Mouse (Mus musculus): Measurements from ENCODE around the gene Usp18. TPM values are rescaled to one million over a fixed set of nuclear protein-coding genes. Genes with fewer than 3 reads are reported as not detected.

Usp18 gene
- polyA plus RNA-seq, 1 experiment from 2014 or later: 1.2 TPM

GRCm38 (mm10) chr6:121220181-121220580 lies 25.5 kb upstream of the Usp18 start:
- Histone ChIP-seq H3K4me2 (ENCODE audit: low read depth) (no peak overlapping the region), H3K36me3 (ENCODE audit: control insufficient read depth, insufficient read depth, low read length) (no peaks in the 10 kb centered on the region), H3K4me3 (ENCODE audit: low read depth, low read length) (no peak overlapping the region), H3K27me3 (ENCODE audit: control insufficient read depth, insufficient read depth, low read length) (no peaks in the 10 kb centered on the region), H3K4me1 (ENCODE audit: control insufficient read depth, insufficient read depth, low read length) (no peaks in the 10 kb centered on the region), H3K27ac (ENCODE audit: low read depth, low read length) (no peak overlapping the region), H3K9me3 (ENCODE audit: control insufficient read depth, low read length) (no peaks in the 10 kb centered on the region), H3K9ac (ENCODE audit: low read length) (no peak overlapping the region)
- DNase-seq (ENCODE audit: low spot score) (no peak), ATAC-seq (ENCODE audit: insufficient read depth, low FRiP score, low TSS enrichment) (no peak)
- 91% methylated on average over 10 of the region's 10 CpGs for WGBS

GRCm38 (mm10) chr6:121221876-121222597 lies 23.7 kb upstream of the Usp18 start:
- WGBS: 85% methylated on average over 8 of the region's 8 CpGs
- no peaks in the 10 kb centered on the region for H3K4me1 ChIP-seq (ENCODE audit: control insufficient read depth, insufficient read depth, low read length)
- H3K9ac ChIP-seq (ENCODE audit: low read length): no peak overlapping the region
- no peaks in the 10 kb centered on the region for H3K27me3 ChIP-seq (ENCODE audit: control insufficient read depth, insufficient read depth, low read length)
- H3K27ac ChIP-seq (ENCODE audit: low read depth, low read length): no peak overlapping the region
- H3K4me3 ChIP-seq (ENCODE audit: low read depth, low read length): no peak overlapping the region
- DNase-seq (ENCODE audit: low spot score) (no peak), ATAC-seq (ENCODE audit: insufficient read depth, low FRiP score, low TSS enrichment) (no peak)
- H3K9me3 ChIP-seq (ENCODE audit: control insufficient read depth, low read length): no peaks in the 10 kb centered on the region
- H3K4me2 ChIP-seq (ENCODE audit: low read depth): no peak overlapping the region
- H3K36me3 ChIP-seq (ENCODE audit: control insufficient read depth, insufficient read depth, low read length): no peaks in the 10 kb centered on the region

- Histone ChIP-seq H3K4me1 (ENCODE audit: control insufficient read depth, insufficient read depth, low read length) (no peaks in the 10 kb centered on the region), H3K4me3 (ENCODE audit: low read depth, low read length) (no peak overlapping the region), H3K4me2 (ENCODE audit: low read depth) (no peak overlapping the region), H3K9ac (ENCODE audit: low read length) (no peak overlapping the region), H3K27me3 (ENCODE audit: control insufficient read depth, insufficient read depth, low read length) (no peaks in the 10 kb centered on the region), H3K9me3 (ENCODE audit: control insufficient read depth, low read length) (no peaks in the 10 kb centered on the region), H3K27ac (ENCODE audit: low read depth, low read length) (no peak overlapping the region), H3K36me3 (ENCODE audit: control insufficient read depth, insufficient read depth, low read length) (no peaks in the 10 kb centered on the region)
- ATAC-seq (ENCODE audit: insufficient read depth, low FRiP score, low TSS enrichment): no peak
- DNase-seq (ENCODE audit: low spot score): no peak
- 95% methylated on average over 14 of the region's 14 CpGs for WGBS
Measured at GRCm38 (mm10) chr6:121223001-121223400, 22.7 kb upstream of the Usp18 start.

- 75% methylated on average over 5 of the region's 5 CpGs for WGBS
- Histone ChIP-seq H3K4me1 (ENCODE audit: control insufficient read depth, insufficient read depth, low read length) (no peaks in the 10 kb centered on the region), H3K4me3 (ENCODE audit: low read depth, low read length) (no peak overlapping the region), H3K9ac (ENCODE audit: low read length) (no peak overlapping the region), H3K27ac (ENCODE audit: low read depth, low read length) (no peak overlapping the region), H3K4me2 (ENCODE audit: low read depth) (no peak overlapping the region), H3K36me3 (ENCODE audit: control insufficient read depth, insufficient read depth, low read length) (no peaks in the 10 kb centered on the region), H3K9me3 (ENCODE audit: control insufficient read depth, low read length) (no peaks in the 10 kb centered on the region), H3K27me3 (ENCODE audit: control insufficient read depth, insufficient read depth, low read length) (no peaks in the 10 kb centered on the region)
- DNase-seq (ENCODE audit: low spot score): no peak
- no peak for ATAC-seq (ENCODE audit: insufficient read depth, low FRiP score, low TSS enrichment)
Measured at GRCm38 (mm10) chr6:121224067-121224466, 21.6 kb upstream of the Usp18 start.

- Histone ChIP-seq H3K27me3 (ENCODE audit: control insufficient read depth, insufficient read depth, low read length) (no peaks in the 10 kb centered on the region), H3K4me1 (ENCODE audit: control insufficient read depth, insufficient read depth, low read length) (no peaks in the 10 kb centered on the region), H3K27ac (ENCODE audit: low read depth, low read length) (no peak overlapping the region), H3K9me3 (ENCODE audit: control insufficient read depth, low read length) (no peaks in the 10 kb centered on the region), H3K36me3 (ENCODE audit: control insufficient read depth, insufficient read depth, low read length) (no peaks in the 10 kb centered on the region), H3K4me2 (ENCODE audit: low read depth) (no peak overlapping the region), H3K9ac (ENCODE audit: low read length) (no peak overlapping the region), H3K4me3 (ENCODE audit: low read depth, low read length) (no peak overlapping the region)
- ATAC-seq (ENCODE audit: insufficient read depth, low FRiP score, low TSS enrichment) (no peak), DNase-seq (ENCODE audit: low spot score) (no peak)
- 16% methylated on average over 6 of the region's 6 CpGs for WGBS
Measured at GRCm38 (mm10) chr6:121224993-121225392, 20.7 kb upstream of the Usp18 start.

- Histone ChIP-seq H3K9me3 (ENCODE audit: control insufficient read depth, low read length) (no peaks in the 10 kb centered on the region), H3K36me3 (ENCODE audit: control insufficient read depth, insufficient read depth, low read length) (no peaks in the 10 kb centered on the region), H3K27ac (ENCODE audit: low read depth, low read length) (no peak overlapping the region), H3K4me2 (ENCODE audit: low read depth) (no peak overlapping the region), H3K4me1 (ENCODE audit: control insufficient read depth, insufficient read depth, low read length) (no peaks in the 10 kb centered on the region), H3K9ac (ENCODE audit: low read length) (no peak overlapping the region), H3K4me3 (ENCODE audit: low read depth, low read length) (no peak overlapping the region), H3K27me3 (ENCODE audit: control insufficient read depth, insufficient read depth, low read length) (no peaks in the 10 kb centered on the region)
- no peak for ATAC-seq (ENCODE audit: insufficient read depth, low FRiP score, low TSS enrichment)
- no peak for DNase-seq (ENCODE audit: low spot score)
- WGBS: 77% methylated on average over 4 of the region's 4 CpGs
Measured at GRCm38 (mm10) chr6:121226043-121226442, 19.7 kb upstream of the Usp18 start.

GRCm38 (mm10) chr6:121226744-121227143 lies 19.0 kb upstream of the Usp18 start:
- no peak overlapping the region for H3K9ac ChIP-seq (ENCODE audit: low read length)
- 86% methylated on average over 2 of the region's 2 CpGs for WGBS
- no peaks in the 10 kb centered on the region for H3K27me3 ChIP-seq (ENCODE audit: control insufficient read depth, insufficient read depth, low read length)
- no peak overlapping the region for H3K4me2 ChIP-seq (ENCODE audit: low read depth)
- DNase-seq (ENCODE audit: low spot score) (no peak), ATAC-seq (ENCODE audit: insufficient read depth, low FRiP score, low TSS enrichment) (no peak)
- no peaks in the 10 kb centered on the region for H3K36me3 ChIP-seq (ENCODE audit: control insufficient read depth, insufficient read depth, low read length)
- H3K9me3 ChIP-seq (ENCODE audit: control insufficient read depth, low read length): no peaks in the 10 kb centered on the region
- H3K27ac ChIP-seq (ENCODE audit: low read depth, low read length): no peak overlapping the region
- no peak overlapping the region for H3K4me3 ChIP-seq (ENCODE audit: low read depth, low read length)
- no peaks in the 10 kb centered on the region for H3K4me1 ChIP-seq (ENCODE audit: control insufficient read depth, insufficient read depth, low read length)

GRCm38 (mm10) chr6:121228421-121228820 lies 17.3 kb upstream of the Usp18 start:
- H3K9me3 ChIP-seq (ENCODE audit: control insufficient read depth, low read length): no peaks in the 10 kb centered on the region
- WGBS: 75% methylated on average over 8 of the region's 8 CpGs
- no peak for ATAC-seq (ENCODE audit: insufficient read depth, low FRiP score, low TSS enrichment)

GRCm38 (mm10) chr6:121232652-121233051 lies 13.1 kb upstream of the Usp18 start:
- no peaks in the 10 kb centered on the region for H3K9me3 ChIP-seq (ENCODE audit: control insufficient read depth, low read length)
- no peak overlapping the region for H3K27ac ChIP-seq (ENCODE audit: low read depth, low read length)
- DNase-seq (ENCODE audit: low spot score) (no peak), ATAC-seq (ENCODE audit: insufficient read depth, low FRiP score, low TSS enrichment) (no peak)
- no peaks in the 10 kb centered on the region for H3K27me3 ChIP-seq (ENCODE audit: control insufficient read depth, insufficient read depth, low read length)
- no peaks in the 10 kb centered on the region for H3K4me1 ChIP-seq (ENCODE audit: control insufficient read depth, insufficient read depth, low read length)
- H3K4me3 ChIP-seq (ENCODE audit: low read depth, low read length): no peak overlapping the region
- H3K4me2 ChIP-seq (ENCODE audit: low read depth): no peak overlapping the region
- 88% methylated on average over 1 of the region's 1 CpGs for WGBS
- H3K9ac ChIP-seq (ENCODE audit: low read length): no peak overlapping the region
- H3K36me3 ChIP-seq (ENCODE audit: control insufficient read depth, insufficient read depth, low read length): no peaks in the 10 kb centered on the region

More at GRCm38 (mm10) chr6:121228421-121228820, 17.3 kb upstream of the Usp18 start:
- Histone ChIP-seq H3K27ac (ENCODE audit: low read depth, low read length) (no peak overlapping the region), H3K4me2 (ENCODE audit: low read depth) (no peak overlapping the region), H3K4me1 (ENCODE audit: control insufficient read depth, insufficient read depth, low read length) (no peaks in the 10 kb centered on the region), H3K27me3 (ENCODE audit: control insufficient read depth, insufficient read depth, low read length) (no peaks in the 10 kb centered on the region), H3K36me3 (ENCODE audit: control insufficient read depth, insufficient read depth, low read length) (no peaks in the 10 kb centered on the region), H3K9ac (ENCODE audit: low read length) (no peak overlapping the region), H3K4me3 (ENCODE audit: low read depth, low read length) (no peak overlapping the region)
- no peak for DNase-seq (ENCODE audit: low spot score)
